Mouse (Mus musculus) left cerebral cortex, postnatal 4 days (tissue): ENCODE results near the gene Dcun1d3. TPM values are rescaled to one million over a fixed set of nuclear protein-coding genes. Genes with fewer than 3 reads are reported as not detected.
A peak's percentile ranks its signal among the peaks of the same experiment; 100 is the strongest.

Experiments used
- DNase-seq: peaks from one replicate; pipeline ENCODE4 v3.0.0-alpha.2; 2022
- intact Hi-C: fragments of 180-260 bp; cut with DNase I; formaldehyde crosslinking; loops from one replicate; pipeline ENCODE4 v1.15.1; 2025
- total RNA-seq, 2 experiments: library from RNA; stranded (reverse); gene quantifications; 2 replicates each; pipeline ENCODE4 v1.2.3; 2021

The Dcun1d3 gene
- total RNA-seq: 10 to 100 TPM; 26.0 to 31.8 TPM

- peak; percentile 100 for DNase-seq
- intact Hi-C loops: no loop called here
Measured at GRCm38 (mm10) chr7:119895639-119896512, at the start of gene Dcun1d3, which contains the start of gene Lyrm1. Gene Dcun1d3 (minus strand): TSS chr7:119896298. Gene Lyrm1 (plus strand): TSS chr7:119895861.

DNA sequence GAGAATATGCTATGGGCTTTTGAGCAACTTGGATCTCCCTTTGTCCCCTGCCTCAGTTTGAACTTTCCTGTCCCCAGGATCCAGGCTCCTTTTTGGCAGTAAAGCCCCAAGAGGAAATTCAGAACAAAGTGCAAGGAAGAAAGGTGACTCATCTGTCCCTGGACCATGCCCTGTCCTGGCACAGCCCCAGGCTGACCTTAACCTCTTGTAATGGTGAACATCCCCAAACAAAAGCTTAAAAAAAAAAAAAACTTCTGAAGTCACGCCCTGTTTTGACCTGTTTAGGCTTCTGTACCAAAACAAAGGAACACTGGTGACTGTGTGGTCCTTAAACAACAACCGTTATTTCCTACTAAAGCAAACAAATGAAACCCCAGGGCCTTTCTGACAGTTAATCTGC lies 45.5 kb upstream of the Dcun1d3 start:
- intact Hi-C loops: no loop called here

GRCm38 (mm10) chr7:119937036-119937435 lies 40.9 kb upstream of the Dcun1d3 start:
- intact Hi-C loops: no loop called here
- no peak for DNase-seq

More for the DNA sequence above, 45.5 kb upstream of the Dcun1d3 start:
- no peak for DNase-seq

GRCm38 (mm10) chr7:119936321-119936720 lies 40.2 kb upstream of the Dcun1d3 start:
- intact Hi-C loops: no loop called here
- DNase-seq: no peak

GRCm38 (mm10) chr7:119928783-119929440 lies 32.8 kb upstream of the Dcun1d3 start:
- intact Hi-C loops: no loop called here
- DNase-seq: no peak

GRCm38 (mm10) chr7:119921054-119921453 lies 25.0 kb upstream of the Dcun1d3 start:
- intact Hi-C loops: no loop called here
- no peak for DNase-seq

DNA sequence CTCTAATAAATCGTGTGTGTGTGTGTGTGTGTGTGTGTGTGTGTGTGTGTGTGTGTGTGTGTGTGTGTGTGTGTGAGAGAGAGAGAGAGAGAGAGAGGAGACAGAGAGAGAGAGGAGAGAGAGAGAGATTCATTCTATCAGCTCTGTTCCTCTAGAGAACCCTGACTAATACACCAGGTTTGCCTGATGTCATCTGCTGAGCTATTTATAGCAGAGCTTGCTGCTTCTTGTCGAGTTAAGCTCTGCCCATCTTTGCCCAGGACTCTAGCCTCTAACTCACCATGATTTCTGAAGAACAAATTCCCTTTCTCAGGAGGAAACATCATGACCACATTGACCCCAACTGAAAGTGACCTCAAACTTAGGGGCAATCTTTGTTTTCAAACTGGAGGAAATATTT lies 24.4 kb upstream of the Dcun1d3 start:
- no peak for DNase-seq
- intact Hi-C loops: no loop called here

DNA sequence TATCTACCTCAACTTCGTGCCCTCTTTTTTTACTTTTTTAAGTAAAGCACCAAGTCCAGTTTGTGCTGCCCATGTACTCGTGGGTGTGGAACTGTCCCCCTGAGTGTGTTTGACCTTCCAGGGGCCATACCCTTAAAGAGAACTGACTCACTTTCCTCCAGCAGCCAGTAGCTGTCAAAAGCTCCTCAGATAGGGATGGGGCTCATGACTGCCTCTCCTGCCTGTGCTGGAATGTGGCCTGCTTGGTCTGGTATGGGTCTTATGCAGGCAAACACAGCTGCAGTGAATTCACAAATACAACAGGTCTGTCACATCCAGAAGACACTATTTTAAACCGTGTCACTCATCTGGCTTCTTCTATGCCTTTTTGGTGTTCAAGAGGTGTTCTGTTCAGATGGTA lies 15.6 kb upstream of the Dcun1d3 start:
- intact Hi-C loops: no loop called here

DNA sequence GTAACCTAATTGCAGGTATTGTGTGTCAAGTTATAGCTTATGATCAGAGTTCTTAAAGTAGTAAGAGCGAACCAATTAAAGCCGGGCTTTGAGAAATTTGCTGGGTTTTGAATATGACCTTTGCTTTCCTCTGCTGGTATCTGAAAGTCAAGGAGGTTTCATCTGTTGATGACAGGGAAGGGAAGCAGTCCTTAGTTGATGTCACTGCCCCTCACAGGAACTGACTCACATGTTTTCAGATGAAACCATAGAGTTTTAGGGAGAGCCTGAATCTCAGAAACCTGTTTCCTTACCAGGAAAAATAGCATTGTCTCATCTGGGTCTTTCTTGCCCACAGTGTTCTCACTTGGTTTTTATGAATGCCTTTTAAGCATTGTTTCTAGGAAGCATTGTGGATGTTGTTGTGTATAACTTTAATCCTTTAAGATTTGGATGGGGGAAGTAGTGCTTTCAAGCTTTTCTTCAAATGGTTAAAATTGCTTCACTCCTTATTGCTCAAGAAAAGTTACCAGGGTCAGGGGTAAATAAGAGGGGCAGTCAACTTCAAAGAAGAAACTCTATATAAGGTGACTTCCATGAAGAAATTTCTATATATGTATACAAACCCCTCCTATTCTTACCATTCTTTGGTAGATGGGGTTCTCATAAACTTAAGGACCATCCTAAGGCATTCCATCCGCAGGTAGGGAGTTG lies 10.6 kb upstream of the Dcun1d3 start:
- intact Hi-C loops: loop anchor here (10.0 kb wide), 1 partner anchor 168 kb away; no protein-coding TSS in a partner anchor
- DNase-seq: no peak

More for the DNA sequence above, 15.6 kb upstream of the Dcun1d3 start:
- no peak for DNase-seq

- no peak for DNase-seq
- intact Hi-C loops: loop anchor here (10.0 kb wide), 1 partner anchor 175 kb away; no protein-coding TSS in a partner anchor
Measured at GRCm38 (mm10) chr7:119899386-119900057, 3.4 kb upstream of the Dcun1d3 start.

GRCm38 (mm10) chr7:119898247-119898856 lies 2.3 kb upstream of the Dcun1d3 start:
- intact Hi-C loops: no loop called here

GRCm38 (mm10) chr7:119897521-119898109 lies 1.5 kb upstream of the Dcun1d3 start:
- DNase-seq: no peak
- intact Hi-C loops: no loop called here

More at GRCm38 (mm10) chr7:119898247-119898856, 2.3 kb upstream of the Dcun1d3 start:
- no peak for DNase-seq

DNA sequence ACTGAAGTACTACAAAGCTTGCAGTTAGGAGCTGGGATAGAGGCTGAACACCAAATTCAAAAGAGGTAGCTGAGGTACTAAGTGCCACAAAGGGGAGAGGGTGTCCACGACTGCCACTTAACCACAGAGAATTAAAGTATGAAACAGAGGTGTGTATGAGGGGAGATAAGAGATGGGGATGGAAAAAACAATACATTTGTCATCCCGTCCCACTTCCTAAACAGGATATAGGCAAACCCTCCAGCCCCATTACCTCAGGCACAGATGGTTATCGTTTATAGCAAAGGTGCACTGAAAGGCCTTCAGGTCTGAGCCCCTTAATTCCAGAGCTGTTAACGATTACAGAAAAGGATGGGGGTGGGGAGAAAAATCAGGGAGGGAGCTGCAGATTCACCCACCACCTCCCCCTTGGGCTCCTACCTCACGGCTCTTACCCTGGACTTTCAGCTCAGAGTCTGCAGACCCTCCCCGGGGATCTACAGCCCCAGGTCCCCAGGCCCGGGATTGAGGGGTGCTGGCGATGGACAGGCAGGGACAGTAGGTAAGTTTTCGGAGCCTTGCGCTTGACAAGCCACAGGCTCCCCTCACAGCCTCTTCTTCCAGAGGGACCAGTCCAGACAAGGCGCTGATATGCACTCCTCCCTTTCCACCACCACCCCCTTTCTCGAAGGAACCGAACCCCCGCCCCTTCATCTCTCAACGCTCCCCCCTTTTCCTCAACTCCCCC lies 1.1 kb downstream of the Dcun1d3 start:
- no peak for DNase-seq
- intact Hi-C loops: no loop called here

GRCm38 (mm10) chr7:119892742-119893141 lies 3.4 kb downstream of the Dcun1d3 start:
- intact Hi-C loops: no loop called here
- no peak for DNase-seq

GRCm38 (mm10) chr7:119892198-119892597 lies 3.9 kb downstream of the Dcun1d3 start:
- intact Hi-C loops: no loop called here
- DNase-seq: no peak

- intact Hi-C loops: no loop called here
Measured at GRCm38 (mm10) chr7:119887887-119888286, 8.2 kb downstream of the Dcun1d3 start.

GRCm38 (mm10) chr7:119881229-119881628 lies 14.9 kb downstream of the Dcun1d3 start:
- DNase-seq: no peak
- intact Hi-C loops: no loop called here

More at GRCm38 (mm10) chr7:119887887-119888286, 8.2 kb downstream of the Dcun1d3 start:
- no peak for DNase-seq

GRCm38 (mm10) chr7:119880345-119880744 lies 15.8 kb downstream of the Dcun1d3 start:
- intact Hi-C loops: no loop called here
- no peak for DNase-seq

DNA sequence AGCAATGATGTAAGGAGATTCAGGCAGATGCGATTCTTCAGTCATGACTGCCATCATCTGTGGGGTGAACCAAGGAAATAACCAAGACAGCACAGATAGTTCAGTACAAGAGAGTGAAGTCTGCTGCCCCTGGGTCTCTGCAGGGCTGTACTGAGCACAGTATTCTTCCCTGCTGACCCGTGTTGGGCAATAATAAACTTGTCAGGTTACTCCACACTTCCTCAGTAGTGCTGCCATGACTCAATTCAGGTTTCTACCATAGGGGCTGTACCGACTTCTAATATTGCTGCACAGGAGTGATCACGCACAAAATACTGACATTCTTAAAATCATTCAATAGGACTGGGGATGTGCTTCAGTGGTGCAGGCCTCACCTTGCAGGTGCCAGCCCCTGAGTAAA lies 16.9 kb downstream of the Dcun1d3 start:
- no peak for DNase-seq
- intact Hi-C loops: no loop called here
